Mouse (Mus musculus): Measurements from ENCODE around the gene Ccdc60. TPM values are rescaled to one million over a fixed set of nuclear protein-coding genes. Genes with fewer than 3 reads are reported as not detected.
"Not testable (repeated sequence)": the region's sequence is repeated elsewhere in the genome, so short reads cannot be mapped to it uniquely, and the experiment has no call there.

Ccdc60 gene
- total RNA-seq (2021): under 1 TPM; 0.11 to 0.17 TPM

DNA sequence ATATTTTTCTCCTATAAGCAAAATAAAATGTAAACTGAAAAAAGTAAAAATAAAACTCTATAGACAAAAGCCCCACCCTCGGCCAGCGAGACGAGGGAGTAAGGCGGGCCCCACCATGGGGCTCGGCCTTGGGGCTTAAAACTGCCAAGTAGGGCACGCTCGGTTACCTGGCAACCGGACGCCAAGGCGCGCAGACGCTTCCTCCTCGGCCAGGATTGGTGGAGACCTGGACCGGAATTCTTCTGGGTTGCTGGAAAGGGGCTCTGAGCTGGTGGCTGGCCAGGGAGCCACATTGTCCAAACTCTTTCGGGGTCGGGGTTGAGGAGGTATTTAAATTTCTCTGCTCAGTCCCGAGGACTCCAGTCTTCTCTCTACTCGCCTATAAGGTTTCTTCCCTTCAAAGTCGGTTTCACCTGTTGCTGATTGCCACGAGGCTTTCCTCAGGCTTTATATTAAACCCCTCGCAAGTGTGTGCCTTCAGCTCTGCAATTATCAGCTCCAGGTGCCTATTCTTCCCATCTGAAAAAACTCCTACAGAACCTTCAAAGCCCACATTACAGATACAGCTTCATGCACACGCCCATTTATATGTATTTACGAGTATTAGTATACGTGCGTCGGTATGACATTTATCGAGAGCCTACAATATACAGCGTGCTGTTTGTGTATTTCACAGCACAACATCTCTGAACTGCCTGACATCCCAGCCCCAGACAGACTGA is at the start of gene Ccdc60:
TSS of gene Ccdc60 (minus strand) at position 137 of the 722 bp plus-strand sequence.
- no peak for DNase-seq (ENCODE audit: low spot score in 2 of 2)

DNA sequence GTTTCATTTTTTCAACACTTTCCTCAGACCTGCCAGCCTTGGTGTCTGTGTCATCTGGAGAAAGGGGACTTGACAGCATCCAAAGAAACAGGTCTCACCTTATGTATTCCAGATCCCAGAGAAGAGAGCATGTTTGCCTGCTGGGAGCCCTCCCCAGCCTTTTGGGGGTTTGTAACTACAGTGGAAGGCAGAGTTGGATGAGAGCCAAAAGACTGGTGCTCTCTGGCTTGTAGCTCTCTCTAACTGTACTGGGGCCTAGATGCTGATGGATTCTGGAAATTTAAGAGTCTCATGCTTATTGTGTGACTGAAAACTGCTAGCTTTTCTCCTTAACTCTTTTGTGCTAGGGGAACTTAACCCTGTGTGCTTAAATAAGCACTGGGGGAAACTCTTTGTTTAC is 47.4 kb upstream of the Ccdc60 start:
- intact Hi-C loops (cut with DNase I): no loop called here
- no peak for DNase-seq (ENCODE audit: low spot score in 2 of 2)

More for the DNA sequence above, at the start of gene Ccdc60:
- intact Hi-C loops (cut with DNase I): no loop called here

DNA sequence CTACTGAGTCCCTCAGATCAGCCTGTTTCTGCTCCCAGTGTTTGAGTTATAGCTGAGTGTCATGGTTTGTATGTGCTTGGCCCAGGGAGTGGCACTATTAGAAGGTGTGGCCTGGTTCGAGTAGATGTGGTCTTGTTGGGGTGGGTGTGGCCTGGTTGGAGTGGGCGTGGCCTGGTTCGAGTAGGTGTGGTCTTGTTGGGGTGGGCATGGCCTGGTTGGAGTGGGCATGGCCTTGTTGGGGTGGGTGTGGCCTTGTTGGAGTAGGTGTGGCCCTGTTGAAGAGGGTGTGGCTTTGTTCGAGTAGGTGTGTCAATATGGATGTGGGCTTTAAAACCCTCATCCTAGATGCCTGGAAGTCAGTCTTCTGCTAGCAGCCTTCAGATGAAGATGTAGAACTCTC is 40.1 kb upstream of the Ccdc60 start:
- no peak for DNase-seq (ENCODE audit: low spot score in 2 of 2)
- intact Hi-C loops (cut with DNase I): no loop called here

GRCm38 (mm10) chr5:116323401-116323800 is 34.6 kb upstream of the Ccdc60 start:
- intact Hi-C loops (cut with DNase I): no loop called here

DNA sequence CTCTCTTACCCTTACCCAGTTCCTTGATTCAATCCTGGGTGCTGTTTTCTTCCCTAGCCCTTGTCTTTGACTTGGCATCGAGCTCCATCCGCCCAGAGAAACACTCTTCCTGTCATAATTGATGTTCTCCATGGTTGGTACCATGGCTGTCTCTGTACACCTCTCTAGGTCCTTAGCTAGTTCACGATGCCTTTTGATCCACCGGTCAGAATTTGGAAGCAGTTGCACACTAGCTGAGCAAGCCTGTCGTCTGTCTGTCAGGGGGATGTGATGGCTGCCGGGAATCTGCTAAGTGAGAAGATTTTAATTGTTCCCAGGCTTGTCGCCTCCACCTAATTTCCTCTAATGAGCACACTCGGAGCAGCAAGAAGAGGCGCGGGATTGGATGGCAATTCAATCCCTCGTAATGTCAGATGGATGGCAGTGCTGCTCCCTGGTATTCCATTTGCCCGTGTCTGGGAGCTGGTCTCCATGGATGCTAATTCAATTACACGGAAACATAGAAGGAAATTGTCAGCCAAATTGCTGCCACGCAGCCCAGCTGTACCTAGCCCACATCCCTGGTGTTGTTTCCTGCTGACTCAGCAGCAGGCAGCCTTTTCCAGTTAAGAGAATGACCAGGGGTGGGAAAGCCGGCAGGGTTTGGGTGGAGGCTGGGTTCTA is 33.7 kb upstream of the Ccdc60 start:
- DNase-seq (ENCODE audit: low spot score in 2 of 2): peak in 1 of 2 experiments; percentile 9
- intact Hi-C loops (cut with DNase I): no loop called here

More at GRCm38 (mm10) chr5:116323401-116323800, 34.6 kb upstream of the Ccdc60 start:
- DNase-seq (ENCODE audit: low spot score in 2 of 2): no peak

- no peak for DNase-seq (ENCODE audit: low spot score in 2 of 2)
- intact Hi-C loops (cut with DNase I): no loop called here
Observed at GRCm38 (mm10) chr5:116313711-116314110, 24.9 kb upstream of the Ccdc60 start.

GRCm38 (mm10) chr5:116312111-116312737 is 23.4 kb upstream of the Ccdc60 start:
- intact Hi-C loops (cut with DNase I): no loop called here
- DNase-seq (ENCODE audit: low spot score in 2 of 2): no peak

DNA sequence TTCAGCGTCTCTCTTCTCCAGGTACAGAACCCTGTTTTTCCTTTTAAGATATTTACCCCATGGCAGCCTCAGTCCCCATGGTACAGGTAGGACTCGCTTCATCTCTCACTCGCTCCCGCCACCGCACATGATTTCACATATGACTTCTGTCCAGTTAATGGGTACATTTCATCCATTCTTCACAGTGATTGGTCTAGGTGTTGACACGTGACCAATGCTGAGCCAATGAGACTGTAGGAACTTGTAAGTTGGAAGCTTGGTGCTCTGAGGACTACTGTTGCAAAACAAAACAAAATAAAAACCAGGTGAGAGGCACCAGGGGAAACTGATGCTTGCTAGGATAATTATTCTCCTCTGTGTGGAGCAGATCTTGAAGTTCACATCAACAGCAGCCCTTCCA is 22.9 kb upstream of the Ccdc60 start:
- no peak for DNase-seq (ENCODE audit: low spot score in 2 of 2)
- intact Hi-C loops (cut with DNase I): no loop called here

DNA sequence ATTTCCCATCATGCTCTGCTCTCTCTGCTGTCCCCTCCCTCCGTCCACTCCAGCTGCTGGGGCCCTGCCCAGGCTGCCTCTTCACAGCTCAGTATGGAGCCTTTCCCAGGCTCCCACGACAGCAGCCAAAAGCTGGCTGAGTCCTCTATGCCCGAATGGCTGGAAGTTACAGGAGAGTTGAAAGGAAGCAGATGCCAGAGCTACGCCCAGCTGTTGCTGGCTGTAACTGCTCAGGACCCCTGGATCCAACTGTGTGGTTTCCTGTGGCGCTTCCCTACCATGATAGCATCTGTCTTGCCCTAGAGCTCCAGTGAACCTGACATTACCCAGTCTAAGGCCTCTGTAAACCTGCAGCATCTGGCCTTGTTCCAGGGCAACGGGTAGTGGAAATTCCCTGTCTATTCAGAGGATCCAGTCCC is 20.6 kb upstream of the Ccdc60 start:
- intact Hi-C loops (cut with DNase I): no loop called here
- no peak for DNase-seq (ENCODE audit: low spot score in 2 of 2)

- DNase-seq (ENCODE audit: low spot score in 2 of 2): no peak
- intact Hi-C loops (cut with DNase I): no loop called here
Observed at GRCm38 (mm10) chr5:116305557-116305956, 16.8 kb upstream of the Ccdc60 start.

GRCm38 (mm10) chr5:116305146-116305545 is 16.4 kb upstream of the Ccdc60 start:
- DNase-seq (ENCODE audit: low spot score in 2 of 2); intact Hi-C loops (cut with DNase I): not testable (repeated sequence)

- DNase-seq (ENCODE audit: low spot score in 2 of 2): no peak
- intact Hi-C loops (cut with DNase I): no loop called here
Observed at GRCm38 (mm10) chr5:116300984-116301383, 12.2 kb upstream of the Ccdc60 start.

- intact Hi-C loops (cut with DNase I): no loop called here
- no peak for DNase-seq (ENCODE audit: low spot score in 2 of 2)
Observed at GRCm38 (mm10) chr5:116293501-116293900, 4.7 kb upstream of the Ccdc60 start.

- DNase-seq (ENCODE audit: low spot score in 2 of 2): no peak
- intact Hi-C loops (cut with DNase I): no loop called here
Observed at GRCm38 (mm10) chr5:116290584-116290983, 1.8 kb upstream of the Ccdc60 start.

DNA sequence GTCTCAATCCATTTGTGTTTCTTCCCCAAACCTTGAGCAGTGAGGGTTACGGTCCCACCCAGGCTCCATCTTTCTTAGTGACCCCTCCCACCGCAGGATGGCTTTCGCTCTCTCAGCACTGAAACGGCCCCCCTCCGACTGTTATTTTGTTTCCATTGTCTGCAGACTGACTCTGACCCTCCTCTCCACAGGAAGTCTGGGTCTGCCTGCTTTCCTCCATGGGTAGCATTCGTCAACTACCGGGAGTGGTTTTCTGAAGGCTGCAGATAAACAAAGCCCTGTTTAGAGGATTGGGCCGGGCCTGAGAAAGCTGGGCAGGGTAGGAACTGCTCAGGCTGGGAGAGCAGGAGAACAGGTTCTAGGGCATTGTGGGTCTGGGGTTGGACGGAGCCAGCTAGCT is 1.1 kb upstream of the Ccdc60 start:
- intact Hi-C loops (cut with DNase I): no loop called here
- no peak for DNase-seq (ENCODE audit: low spot score in 2 of 2)

- no peak for DNase-seq (ENCODE audit: low spot score in 2 of 2)
- intact Hi-C loops (cut with DNase I): no loop called here
Observed at GRCm38 (mm10) chr5:116288183-116288582, 602 bp downstream of the Ccdc60 start.

GRCm38 (mm10) chr5:116285532-116286176 is 3.1 kb downstream of the Ccdc60 start:
- intact Hi-C loops (cut with DNase I): no loop called here
- no peak for DNase-seq (ENCODE audit: low spot score in 2 of 2)

- intact Hi-C loops (cut with DNase I): no loop called here
- no peak for DNase-seq (ENCODE audit: low spot score in 2 of 2)
Observed at GRCm38 (mm10) chr5:116280518-116280917, 8.3 kb downstream of the Ccdc60 start.

DNA sequence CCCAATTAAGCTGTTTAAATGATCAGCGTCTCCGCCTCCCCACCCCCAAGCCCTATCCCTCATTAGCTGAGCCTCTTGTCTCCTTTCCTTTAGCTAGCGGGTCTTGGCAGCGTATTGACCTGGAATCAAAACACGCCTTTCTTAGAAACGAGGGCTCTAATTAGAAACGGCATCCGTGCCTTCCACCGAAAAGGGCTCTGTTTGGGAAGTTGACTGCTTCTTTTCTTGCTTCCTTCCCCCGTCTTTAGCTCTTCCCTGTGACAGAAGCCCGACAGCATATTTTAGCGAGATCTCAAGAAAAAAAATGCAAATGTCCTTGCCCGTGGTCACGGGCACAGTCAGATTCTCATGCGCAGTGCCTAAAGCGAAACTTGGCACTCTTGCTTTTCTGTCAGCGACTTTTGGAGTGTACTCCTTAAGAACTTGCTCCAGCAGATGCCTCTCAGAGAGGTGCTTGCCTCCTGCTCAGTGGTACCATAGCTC is 10.3 kb downstream of the Ccdc60 start:
- intact Hi-C loops (cut with DNase I): no loop called here
- peak; percentile 19 to 26 for DNase-seq (ENCODE audit: low spot score in 2 of 2)

DNA sequence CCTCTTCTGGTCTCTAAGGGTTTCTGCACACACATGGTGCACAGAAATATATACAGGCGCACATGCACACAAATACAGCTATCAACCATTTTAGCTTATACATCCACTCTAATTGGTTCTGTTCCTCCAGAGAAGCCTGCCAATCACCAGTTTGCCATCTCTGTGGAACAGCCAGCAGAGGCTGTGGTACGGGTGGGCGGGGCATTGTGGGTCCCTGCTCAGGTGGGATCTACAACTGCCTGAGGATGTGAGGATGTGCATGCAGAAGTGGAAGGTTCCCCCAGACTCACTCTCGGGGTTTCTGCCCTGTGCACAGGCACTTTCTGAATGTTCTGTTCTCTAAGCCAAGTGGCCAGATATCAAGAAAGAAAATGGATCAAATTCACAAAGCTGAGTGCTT is 10.8 kb downstream of the Ccdc60 start:
- intact Hi-C loops (cut with DNase I): no loop called here
- DNase-seq (ENCODE audit: low spot score in 2 of 2): no peak

Measured in left cerebral cortex, postnatal 36 days (tissue).